Mouse (Mus musculus) embryonic stem cell, embryonic (primary cell): ENCODE results near the gene Mageb3.

Source experiments
- CTCF ChIA-PET, 4 experiments: fragments of 300-600 bp in 2 of 4; fragments of 350-600 bp in 2 of 4; sonication (Branson Sonifier 250); formaldehyde crosslinking; loops; one replicate each; lab custom pipeline; 2022; ENCODE audit warnings: inconsistent platforms in 2 of 4; lab: Charles Lee
- POLR2A ChIA-PET, 4 experiments: fragments of 300-600 bp in 2 of 4; fragments of 350-600 bp in 2 of 4; sonication (Branson Sonifier 250); formaldehyde crosslinking; loops; one replicate each; lab custom pipeline; 2022; ENCODE audit warnings: antibody characterized with exemption in 4 of 4, inconsistent platforms in 1 of 4; lab: Charles Lee

Gene Mageb3

GRCm38 (mm10) chr2:121955765-121956223 is at the start of gene Mageb3, which contains the start of gene Ctdspl2:
Gene Mageb3 (minus strand): TSS chr2:121956092.
Gene Ctdspl2 (plus strand): TSS chr2:121956001.
- POLR2A ChIA-PET, result interaction anchor here (0.7 to 4.9 kb wide), 74 partner anchors 8 to 816 kb away, joined by 3 to 73 read pairs (median 5); partner anchors contain the start of genes Casc4 (in 2 of the 4), Eif3j1 (in 2 of the 4), Frmd5 (in 2 of the 4) and Sord (in 2 of the 4)
- CTCF ChIA-PET, result no interaction called here

GRCm38 (mm10) chr2:121995738-121996137 is 39.8 kb upstream of the Mageb3 start:
- CTCF ChIA-PET, result interaction anchor here (0.5 to 1.6 kb wide), 14 partner anchors 11 to 462 kb away, joined by 3 to 4 read pairs (median 3); partner anchors contain the start of gene Frmd5 (in 1 of the 4)
- POLR2A ChIA-PET, result interaction anchor here in 3 of 4 experiments (0.6 to 2.6 kb wide), 11 partner anchors 10 to 239 kb away, joined by 3 to 15 read pairs (median 4); partner anchors contain the start of genes Ctdspl2 (in 1 of the 3), Eif3j1 (in 1 of the 3), Mageb3 (in 1 of the 3) and Sord (in 1 of the 3)

GRCm38 (mm10) chr2:121957216-121957792 is 1.4 kb upstream of the Mageb3 start:
- CTCF ChIA-PET, result interaction anchor here in 2 of 4 experiments (0.6 to 1.1 kb wide), 2 partner anchors 9 to 81 kb away, joined by 3 read pairs; no protein-coding TSS in a partner anchor

GRCm38 (mm10) chr2:121956224-121957018 is 529 bp upstream of the Mageb3 start:
- CTCF ChIA-PET, result interaction anchor here in 2 of 4 experiments (0.6 to 1.1 kb wide), 2 partner anchors 9 to 80 kb away, joined by 3 read pairs; no protein-coding TSS in a partner anchor
- POLR2A ChIA-PET, result interaction anchor here (0.6 to 4.9 kb wide), 104 partner anchors 8 to 816 kb away, joined by 3 to 73 read pairs (median 4); partner anchors contain the start of genes Casc4 (in 2 of the 4), Eif3j1 (in 2 of the 4), Frmd5 (in 2 of the 4) and Shf (in 2 of the 4)

More at GRCm38 (mm10) chr2:121957216-121957792, 1.4 kb upstream of the Mageb3 start:
- POLR2A ChIA-PET, result interaction anchor here (0.6 to 4.9 kb wide), 71 partner anchors 8 to 817 kb away, joined by 3 to 73 read pairs (median 5); partner anchors contain the start of genes Casc4 (in 3 of the 4), Eif3j1 (in 2 of the 4), Frmd5 (in 2 of the 4) and Shf (in 2 of the 4)

GRCm38 (mm10) chr2:121954971-121955656 is 778 bp downstream of the Mageb3 start:
- ChIA-PET CTCF (no interaction called here), POLR2A (interaction anchor here in 2 of 4 experiments (0.7 to 4.9 kb wide), 19 partner anchors 12 to 513 kb away, joined by 3 to 73 read pairs (median 8); partner anchors contain the start of genes Casc4 (in 2 of the 2), Eif3j1 (in 2 of the 2), Frmd5 (in 1 of the 2) and Shf (in 1 of the 2))

- ChIA-PET CTCF (no interaction called here), POLR2A (interaction anchor here in 3 of 4 experiments (0.9 to 2.7 kb wide), 5 partner anchors 10 to 16 kb away, joined by 3 to 15 read pairs (median 5); partner anchors contain the start of genes Ctdspl2 (in 1 of the 3) and Mageb3 (in 1 of the 3))
Observed at GRCm38 (mm10) chr2:121943364-121943763, 12.5 kb downstream of the Mageb3 start.

GRCm38 (mm10) chr2:121937624-121938023 is 18.3 kb downstream of the Mageb3 start:
- POLR2A ChIA-PET, result interaction anchor here in 3 of 4 experiments (0.6 to 2.5 kb wide), 8 partner anchors 9 to 71 kb away, joined by 3 to 11 read pairs (median 3); partner anchors contain the start of genes Casc4 (in 2 of the 3), Ctdspl2 (in 1 of the 3) and Mageb3 (in 1 of the 3)
- CTCF ChIA-PET, result interaction anchor here in 2 of 4 experiments (0.6 kb wide), 2 partner anchors 298 to 728 kb away, joined by 4 to 6 read pairs; no protein-coding TSS in a partner anchor

- POLR2A ChIA-PET, result interaction anchor here in 1 of 4 experiments (1.5 kb wide), 2 partner anchors 8 to 16 kb away, joined by 3 to 5 read pairs; no protein-coding TSS in a partner anchor
- CTCF ChIA-PET, result interaction anchor here in 1 of 4 experiments (0.5 kb wide), 1 partner anchor 23 kb away, joined by 3 read pairs; no protein-coding TSS in a partner anchor
Observed at GRCm38 (mm10) chr2:121916047-121916970, 39.6 kb downstream of the Mageb3 start.

- POLR2A ChIA-PET, result interaction anchor here in 1 of 4 experiments (1.6 to 1.9 kb wide), 2 partner anchors 10 kb away, joined by 3 to 10 read pairs; no protein-coding TSS in a partner anchor
- CTCF ChIA-PET, result no interaction called here
Observed at GRCm38 (mm10) chr2:121909975-121910374, 45.9 kb downstream of the Mageb3 start.
